Mouse (Mus musculus) adipocyte (in vitro differentiated cells): ENCODE measurements around the gene 2900026A02Rik.

Experiments used
- DNase-seq: peaks from one replicate; pipeline ENCODE4 v3.0.0-alpha.2; 2016; ENCODE audit warnings: low spot score

2900026A02Rik gene

GRCm38 (mm10) chr5:113173318-113173717 is 47.7 kb downstream of the 2900026A02Rik start:
- no peak for DNase-seq

GRCm38 (mm10) chr5:113171968-113172578 is 49.0 kb downstream of the 2900026A02Rik start:
- DNase-seq = no peak

- DNase-seq = no peak
Measured at GRCm38 (mm10) chr5:113170064-113170754, 50.8 kb downstream of the 2900026A02Rik start.

- no peak for DNase-seq
Measured at GRCm38 (mm10) chr5:113167733-113168132, 53.3 kb downstream of the 2900026A02Rik start.

GRCm38 (mm10) chr5:113165481-113165880 is 55.6 kb downstream of the 2900026A02Rik start:
- DNase-seq = no peak

GRCm38 (mm10) chr5:113164873-113165441 is 56.1 kb downstream of the 2900026A02Rik start:
- DNase-seq = no peak

- DNase-seq = no peak
Measured at GRCm38 (mm10) chr5:113164448-113164847, 56.6 kb downstream of the 2900026A02Rik start.

- no peak for DNase-seq
Measured at GRCm38 (mm10) chr5:113163116-113163515, 57.9 kb downstream of the 2900026A02Rik start.

- no peak for DNase-seq
Measured at GRCm38 (mm10) chr5:113162699-113163098, 58.3 kb downstream of the 2900026A02Rik start.

- no peak for DNase-seq
Measured at GRCm38 (mm10) chr5:113161576-113161975, 59.5 kb downstream of the 2900026A02Rik start.

- no peak for DNase-seq
Measured at GRCm38 (mm10) chr5:113160320-113160719, 60.7 kb downstream of the 2900026A02Rik start.

GRCm38 (mm10) chr5:113158759-113159355 is 62.2 kb downstream of the 2900026A02Rik start:
- DNase-seq = no peak

- DNase-seq = no peak
Measured at GRCm38 (mm10) chr5:113157588-113157987, 63.4 kb downstream of the 2900026A02Rik start.

GRCm38 (mm10) chr5:113157006-113157405 is 64.0 kb downstream of the 2900026A02Rik start:
- DNase-seq = no peak

- DNase-seq = no peak
Measured at GRCm38 (mm10) chr5:113155133-113155532, 65.9 kb downstream of the 2900026A02Rik start.

GRCm38 (mm10) chr5:113154441-113154840 is 66.6 kb downstream of the 2900026A02Rik start:
- DNase-seq = no peak

- DNase-seq = no peak
Measured at GRCm38 (mm10) chr5:113153508-113153830, 67.6 kb downstream of the 2900026A02Rik start.

GRCm38 (mm10) chr5:113152663-113153507 is 68.2 kb downstream of the 2900026A02Rik start:
- no peak for DNase-seq

GRCm38 (mm10) chr5:113151554-113152103 is 69.4 kb downstream of the 2900026A02Rik start:
- DNase-seq = no peak

- no peak for DNase-seq
Measured at GRCm38 (mm10) chr5:113150871-113151553, 70.0 kb downstream of the 2900026A02Rik start.

- DNase-seq = no peak
Measured at GRCm38 (mm10) chr5:113149052-113149451, 72.0 kb downstream of the 2900026A02Rik start.
